Mouse (Mus musculus) olfactory bulb, adult 2 months (tissue): ENCODE measurements around the gene Ccdc88a. TPM values are rescaled to one million over a fixed set of nuclear protein-coding genes. Genes with fewer than 3 reads are reported as not detected.
A peak's percentile ranks its signal among the peaks of the same experiment; 100 is the strongest.
"Not testable (repeated sequence)": the region's sequence is repeated elsewhere in the genome, so short reads cannot be mapped to it uniquely, and the experiment has no call there.

Source experiments
- H3K27ac ChIP-seq: fragments of 200-500 bp; 2 replicates; pipeline ENCODE4 v1.5.1; 2012; ENCODE audit warnings: low read depth, low read length; ENCODE audit not compliant: insufficient read depth
- H3K4me1 ChIP-seq: fragments of 200-500 bp; 2 replicates; pipeline ENCODE4 v1.6.1; 2012; ENCODE audit warnings: low read length; ENCODE audit not compliant: control insufficient read depth, insufficient read depth
- H3K4me3 ChIP-seq: fragments of 200-500 bp; 2 replicates; pipeline ENCODE4 v1.5.1; 2012; ENCODE audit warnings: mild to moderate bottlenecking, low read depth, low read length, moderate library complexity; ENCODE audit not compliant: insufficient read depth
- CTCF ChIP-seq: fragments of 200-500 bp; IDR thresholded peaks from 2 replicates; pipeline ENCODE4 v1.5.1; 2012; ENCODE audit warnings: low read depth, mild to moderate bottlenecking, low read length, moderate library complexity; ENCODE audit not compliant: insufficient read depth
- POLR2A ChIP-seq: fragments of 200-500 bp; IDR thresholded peaks from 2 replicates; pipeline ENCODE4 v1.6.1; 2012; ENCODE audit warnings: mild to moderate bottlenecking, low read depth, low read length, moderate library complexity; ENCODE audit not compliant: insufficient read depth
- WGBS: fragments of 180-500 bp; shearing (Covaris S2); methylation state at CpG from one replicate; pipeline ENCODE4 v1.1.7; 2018; 5-methylcytosine and 5-hydroxymethylcytosine counted together
- polyA plus RNA-seq: library from polyadenylated mRNA; stranded (reverse); fragments of >200 nt; gene quantifications from 2 replicates; pipeline ENCODE4 v1.2.4, GENCODE M21; 2012; ENCODE audit warnings: low replicate concordance; ENCODE audit not compliant: missing spikeins, insufficient read depth, insufficient read length

Gene Ccdc88a
- polyA plus RNA-seq, 1 experiment: 43.0 TPM

- Histone ChIP-seq H3K4me3 (no peak overlapping the region), H3K4me1 (no peaks in the 10 kb centered on the region), H3K27ac (no peak overlapping the region)
- TF ChIP-seq CTCF: no peak
- WGBS: 74% methylated on average over 1 of the region's 1 CpGs
Observed at GRCm38 (mm10) chr11:29509421-29509820, 136.0 kb downstream of the Ccdc88a start.

DNA sequence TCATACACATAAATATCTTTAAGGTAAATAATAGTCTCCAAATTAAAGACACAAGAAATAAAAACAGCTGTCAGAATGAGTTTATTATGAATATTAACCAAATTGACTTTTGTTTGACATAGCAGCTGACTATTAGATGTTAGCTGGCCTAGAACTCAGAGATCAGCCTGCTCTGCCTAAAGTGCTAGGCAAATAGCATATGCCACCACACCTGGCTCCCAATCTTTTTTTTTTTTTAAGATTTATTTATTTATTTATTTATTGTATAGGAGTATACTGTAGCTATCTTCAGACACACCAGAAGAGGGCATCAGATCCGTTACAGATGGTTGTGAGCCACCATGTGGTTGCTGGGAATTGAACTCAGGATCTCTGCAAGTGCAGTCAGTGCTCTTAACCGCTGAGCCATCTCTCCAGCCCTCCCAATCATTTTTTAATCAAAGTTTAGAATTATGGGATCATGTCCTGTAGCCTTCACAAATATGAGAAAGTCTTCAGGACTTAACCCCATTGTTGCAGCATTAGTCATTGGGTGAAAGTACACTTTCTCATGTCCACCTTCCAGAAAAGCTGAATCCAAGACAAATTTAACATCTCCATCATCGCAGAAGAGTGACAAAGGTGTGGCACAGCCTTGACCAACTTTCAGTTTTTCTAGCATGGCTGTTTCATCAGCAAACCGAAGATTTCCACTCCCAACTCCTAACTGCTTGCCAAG lies 139.5 kb downstream of the Ccdc88a start:
- TF ChIP-seq POLR2A (no peak), CTCF (no peak)
- 91% methylated on average over 4 of the region's 4 CpGs for WGBS
- no peak overlapping the region for H3K27ac ChIP-seq
- 0 out of 2 replicates have a peak, but pooled peaks cover 3% of the 10 kb centered on the region for H3K4me1 ChIP-seq
- no peak overlapping the region for H3K4me3 ChIP-seq

- Histone ChIP-seq H3K4me1 (0 out of 2 replicates have a peak, but pooled peaks cover 3% of the 10 kb centered on the region), H3K27ac (0 out of 2 replicates have a peak overlapping the region, but pooled peaks have one; percentile 7), H3K4me3 (no peak overlapping the region)
- 32% methylated on average over 10 of the region's 10 CpGs for WGBS
- no peak for TF ChIP-seq POLR2A
- TF ChIP-seq CTCF: no peak
Observed at GRCm38 (mm10) chr11:29514325-29514681, 140.8 kb downstream of the Ccdc88a start.

GRCm38 (mm10) chr11:29514682-29515412 lies 141.4 kb downstream of the Ccdc88a start, which contains the start of gene Prorsd1:
Gene Prorsd1 (minus strand): TSS chr11:29515033.
- TF ChIP-seq CTCF (no peak), POLR2A (peak; percentile 61)
- Histone ChIP-seq H3K27ac (0 out of 2 replicates have a peak within 1 kb of the TSS, but pooled peaks have one; percentile 7), H3K4me1 (0 out of 2 replicates have a peak, but pooled peaks cover 3% of the 10 kb centered on the region), H3K4me3 (peak within 1 kb of the TSS; percentile 55)
- WGBS: 6% methylated on average over 40 of the region's 40 CpGs

GRCm38 (mm10) chr11:29525988-29526794 lies 152.7 kb downstream of the Ccdc88a start, which contains the start of gene Mtif2:
Gene Mtif2 (plus strand): TSS chr11:29526408.
- Histone ChIP-seq H3K27ac (peak within 1 kb of the TSS; percentile 74; the same call in 1 of the 2 replicates), H3K4me3 (peak within 1 kb of the TSS; percentile 76), H3K4me1 (no peaks in the 10 kb centered on the region)
- TF ChIP-seq POLR2A: peak; percentile 86
- 0 out of 2 replicates have a peak, but pooled peaks have one; percentile 29 for TF ChIP-seq CTCF
- WGBS: 2% methylated on average over 47 of the region's 47 CpGs

DNA sequence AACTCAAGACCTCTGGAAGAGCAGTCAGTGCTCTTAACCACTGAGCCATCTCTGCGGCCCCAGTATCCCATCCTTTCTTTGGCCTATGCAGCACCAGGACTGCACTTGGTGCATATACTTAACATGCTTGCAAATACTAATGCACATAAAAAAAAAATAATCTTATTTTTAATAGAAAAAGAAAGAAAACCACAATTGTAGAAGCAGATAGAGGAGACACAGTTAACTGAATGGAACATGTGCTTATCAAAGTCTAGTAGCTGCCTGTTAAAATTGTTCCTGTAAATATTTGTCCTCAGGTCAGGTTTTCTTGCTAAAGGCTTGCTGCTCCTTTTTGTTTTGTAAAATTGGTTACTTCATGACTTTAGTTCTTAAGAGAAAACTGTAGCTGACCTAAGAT lies 164.7 kb downstream of the Ccdc88a start:
- WGBS: 100% methylated on average over 1 of the region's 1 CpGs
- Histone ChIP-seq H3K4me3 (no peak overlapping the region), H3K4me1 (no peaks in the 10 kb centered on the region), H3K27ac (no peak overlapping the region)
- no peak for TF ChIP-seq CTCF
- no peak for TF ChIP-seq POLR2A

- TF ChIP-seq POLR2A (no peak), CTCF (no peak)
- Histone ChIP-seq H3K4me1 (no peaks in the 10 kb centered on the region; the same call in 1 of the 2 replicates), H3K27ac (no peak overlapping the region), H3K4me3 (no peak overlapping the region)
- 81% methylated on average over 3 of the region's 3 CpGs for WGBS
Observed at GRCm38 (mm10) chr11:29544225-29544945, 170.9 kb downstream of the Ccdc88a start.

- not testable (repeated sequence) for H3K4me1 ChIP-seq, H3K27ac ChIP-seq
- 88% methylated on average over 4 of the region's 4 CpGs for WGBS
Observed at GRCm38 (mm10) chr11:29545150-29545752, 171.8 kb downstream of the Ccdc88a start.

GRCm38 (mm10) chr11:29546297-29546696 lies 172.8 kb downstream of the Ccdc88a start:
- WGBS: 91% methylated on average over 2 of the region's 2 CpGs
- not testable (repeated sequence) for H3K4me3 ChIP-seq

More at GRCm38 (mm10) chr11:29545150-29545752, 171.8 kb downstream of the Ccdc88a start:
- H3K4me3 ChIP-seq: not testable (repeated sequence)

More at GRCm38 (mm10) chr11:29546297-29546696, 172.8 kb downstream of the Ccdc88a start:
- H3K27ac ChIP-seq, H3K4me1 ChIP-seq: not testable (repeated sequence)
